Mouse (Mus musculus) liver, embryonic 14.5 days (tissue): ENCODE results near the gene Klb.

Source experiments
- CTCF ChIP-seq: IDR thresholded peaks from 2 replicates; pipeline ENCODE4 v1.5.1; 2016; ENCODE audit warnings: antibody characterized with exemption, low read depth, control low read depth
- EP300 ChIP-seq: IDR thresholded peaks from 2 replicates; pipeline ENCODE4 v1.6.1; 2016; ENCODE audit warnings: antibody characterized with exemption, low read depth

GRCm38 (mm10) chr5:65324271-65324670 lies 23.8 kb upstream of the Klb start:
- no peak for TF ChIP-seq EP300
- no peak for TF ChIP-seq CTCF
